ENCODE assay signal across 12 mouse cellular contexts in the genomic region with DNA sequence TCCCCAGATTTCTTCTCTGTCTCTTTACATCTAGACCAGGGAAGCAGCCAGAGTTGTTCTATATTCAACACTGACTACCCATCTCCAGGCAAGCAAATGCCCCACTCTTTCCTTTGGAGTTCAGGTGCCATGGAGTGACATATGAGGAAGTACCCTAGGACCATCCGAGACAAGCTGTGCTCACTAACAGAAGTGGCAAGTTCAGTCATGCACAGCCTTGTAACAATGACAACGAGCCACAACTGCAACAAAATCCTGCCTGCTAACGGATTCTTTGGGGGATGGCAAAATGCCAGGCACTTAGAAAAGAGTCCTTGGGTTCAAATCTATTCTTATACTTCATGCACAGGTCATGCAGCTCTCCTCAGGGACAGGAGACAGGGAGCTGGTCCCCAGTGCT.
"Had no signal": no experiment of that assay in that cellular context is flagged by ENCODE, and none has a peak within 500 bp of the region (broad histone marks: within the 10 kb centered on the region; RNA-seq: fewer than 3 reads in every experiment).

No protein-coding gene starts in this region.

- H3K9ac ChIP-seq: kidney, embryonic 15.5 days; limb, embryonic 15.5 days; liver, embryonic 12.5 days; lung, embryonic 14.5 days had no signal

- H3K36me3 ChIP-seq: kidney, embryonic 15.5 days; limb, embryonic 15.5 days; liver, embryonic 12.5 days; midbrain, embryonic 10.5 days had no signal

- H3K9me3 ChIP-seq: kidney, embryonic 15.5 days; limb, embryonic 15.5 days; liver, embryonic 12.5 days; midbrain, embryonic 10.5 days had no signal

- H3K4me2 ChIP-seq: kidney, embryonic 15.5 days; limb, embryonic 15.5 days; liver, embryonic 12.5 days; lung, embryonic 14.5 days had no signal

- H3K27me3 ChIP-seq: kidney, embryonic 15.5 days; limb, embryonic 15.5 days; liver, embryonic 12.5 days had no signal

- ATAC-seq: intestine, embryonic 16.5 days; liver, embryonic 12.5 days; midbrain, embryonic 16.5 days had no signal

- H3K4me3 ChIP-seq: kidney, embryonic 15.5 days; left cerebral cortex, adult 2 months; limb, embryonic 15.5 days; liver, embryonic 12.5 days; midbrain, embryonic 10.5 days had no signal

- DNase-seq: kidney, adult 2 months; kidney, postnatal 25 days; lung, embryonic 14.5 days; lung, postnatal 10 days; thymus, postnatal 4 days had no signal

- H3K27ac ChIP-seq: kidney, embryonic 15.5 days; left cerebral cortex, adult 2 months; limb, embryonic 15.5 days; liver, embryonic 12.5 days; midbrain, embryonic 10.5 days had no signal
